ENCODE assay signal across 8 mouse cellular contexts in the genomic region with DNA sequence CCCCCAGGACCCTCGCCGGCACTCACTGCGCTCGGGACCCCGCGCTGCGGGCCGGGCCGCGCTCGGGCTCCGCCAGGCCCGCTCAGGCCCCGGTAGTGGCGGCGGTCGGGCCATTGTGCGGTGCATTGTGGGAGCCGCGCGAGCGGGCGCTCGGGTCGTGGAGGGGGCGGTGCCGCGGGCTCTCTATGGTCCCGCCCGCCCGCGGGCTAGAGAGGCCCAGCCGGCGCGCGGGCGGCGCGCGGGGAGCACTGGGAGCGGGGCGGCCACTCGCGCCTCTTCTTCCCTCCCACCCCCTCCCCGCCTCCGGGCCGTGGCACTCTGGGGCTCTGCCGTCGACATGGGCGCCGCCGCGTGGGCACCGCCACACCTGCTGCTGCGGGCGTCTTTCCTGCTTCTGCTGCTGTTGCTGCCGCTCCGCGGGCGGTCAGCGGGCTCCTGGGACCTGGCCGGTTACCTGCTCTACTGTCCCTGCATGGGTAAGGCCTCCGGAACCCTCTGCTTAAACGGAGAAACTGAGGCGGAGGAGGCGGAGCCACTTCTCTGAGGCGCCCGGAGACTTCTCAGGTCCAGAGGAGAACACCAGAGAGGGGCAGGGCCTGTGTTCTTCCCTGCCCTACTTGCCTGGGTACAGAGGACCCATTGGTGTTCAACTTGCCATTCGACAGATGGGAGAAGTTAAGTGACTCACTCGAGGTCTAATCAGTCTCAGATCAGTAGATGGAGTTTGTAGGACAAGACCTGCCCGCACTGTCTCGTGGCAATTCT. TPM values are rescaled to one million over a fixed set of nuclear protein-coding genes. Genes with fewer than 3 reads are reported as not detected.
DNase-seq lines count a peak whose midpoint lies in the region; ATAC-seq and TF ChIP-seq lines count a peak whose summit lies in the region.

TSS of gene Plagl2 (minus strand) at position 177 of the 765 bp plus-strand sequence.
TSS of gene Pofut1 (plus strand) at position 284 of the 765 bp plus-strand sequence.

- H3K36me3 ChIP-seq in heart, embryonic 11.5 days (ENCODE audit: control insufficient read depth, insufficient read depth, low read length): peaks cover 3% of the 10 kb centered on the region; the same call in 1 of the 2 replicates
- H3K36me3 ChIP-seq in kidney, embryonic 16.5 days (ENCODE audit: insufficient read depth, low read length): peaks cover 6% of the 10 kb centered on the region
- 0 out of 2 replicates have a peak, but pooled peaks cover 2% of the 10 kb centered on the region for H3K36me3 ChIP-seq in liver, adult 2 months (ENCODE audit: control insufficient read depth, insufficient read depth, low read length)
- peaks cover 6% of the 10 kb centered on the region for H3K36me3 ChIP-seq in myocyte (ENCODE audit: control insufficient read depth, insufficient read depth)
- H3K36me3 ChIP-seq in splenic B cell, adult 2 months (ENCODE audit: control insufficient read depth, insufficient read depth, low read length, poor library complexity, severe bottlenecking): no peaks in the 10 kb centered on the region; the same call in 1 of the 2 replicates

- peak within 1 kb of the TSS; percentile 97 for H3K4me2 ChIP-seq in heart, embryonic 11.5 days
- peak within 1 kb of the TSS; percentile 68 for H3K4me2 ChIP-seq in kidney, embryonic 16.5 days (replicated peaks; ENCODE audit: low read depth, low read length)
- peak within 1 kb of the TSS; percentile 96 for H3K4me2 ChIP-seq in myocyte (ENCODE audit: low read depth)

- TF ChIP-seq POLR2A in bone marrow macrophage, adult 2 months (IDR thresholded peaks at IDR 0.05; ENCODE audit: borderline replicate concordance, low read depth, low read length): no peak; the same call in 1 of the 2 replicates
- TF ChIP-seq POLR2A in embryonic fibroblast, embryonic 13.5 days (IDR thresholded peaks at IDR 0.05; ENCODE audit: low read depth, low read length): peak; percentile 37
- peak; percentile 41; the same call in 1 of the 2 replicates for TF ChIP-seq POLR2A in liver, adult 2 months (IDR thresholded peaks at IDR 0.05; ENCODE audit: extremely low read depth, insufficient read depth, low read length)
- TF ChIP-seq POLR2A in myocyte (IDR thresholded peaks at IDR 0.05; ENCODE audit: insufficient read length, low read depth): peak; percentile 61

- peak within 1 kb of the TSS; percentile 99 for H3K9ac ChIP-seq in heart, embryonic 11.5 days (ENCODE audit: low read depth, low read length)
- H3K9ac ChIP-seq in kidney, embryonic 16.5 days (replicated peaks; ENCODE audit: low read length): peak within 1 kb of the TSS; percentile 92
- peak within 1 kb of the TSS; percentile 99 for H3K9ac ChIP-seq in liver, adult 2 months (ENCODE audit: low read depth, low read length)

- peak within 1 kb of the TSS; percentile 82 for H3K27ac ChIP-seq in bone marrow macrophage, adult 2 months (ENCODE audit: insufficient read depth, low read depth, low read length)
- H3K27ac ChIP-seq in embryonic fibroblast, embryonic 13.5 days (ENCODE audit: insufficient read depth, low read length): peak within 1 kb of the TSS; percentile 92
- H3K27ac ChIP-seq in heart, embryonic 11.5 days (ENCODE audit: low read depth, low read length): peak within 1 kb of the TSS; percentile 98
- peak within 1 kb of the TSS; percentile 89 for H3K27ac ChIP-seq in kidney, embryonic 16.5 days (ENCODE audit: low read length)
- H3K27ac ChIP-seq in liver, adult 2 months (replicated peaks; ENCODE audit: insufficient read depth, low read depth, low read length): peak within 1 kb of the TSS; percentile 87

- TF ChIP-seq CTCF in bone marrow macrophage, adult 2 months (IDR thresholded peaks at IDR 0.05; ENCODE audit: low read depth, low read length): 0 out of 2 replicates have a peak, but pooled peaks have one; percentile 25
- TF ChIP-seq CTCF in embryonic fibroblast, embryonic 13.5 days (IDR thresholded peaks at IDR 0.05; ENCODE audit: borderline replicate concordance, insufficient read depth, low read length): no peak
- peak; percentile 44 for TF ChIP-seq CTCF in liver, adult 2 months (IDR thresholded peaks at IDR 0.05; ENCODE audit: low read depth, low read length)

- ATAC-seq in heart, embryonic 11.5 days (replicated peaks; ENCODE audit: insufficient number of reproducible peaks, low FRiP score, low TSS enrichment): peak; percentile 98
- ATAC-seq in kidney, embryonic 16.5 days (ENCODE audit: low FRiP score, low TSS enrichment): peak; percentile 97

- H3ac ChIP-seq in myocyte (ENCODE audit: control insufficient read depth, insufficient read length): peak within 1 kb of the TSS; percentile 76

- under 1% methylated on average over 56 of the region's 72 CpGs for WGBS in heart, embryonic 11.5 days (ENCODE audit: insufficient replicate concordance)
- 0% methylated on average over 55 of the region's 72 CpGs for WGBS in kidney, embryonic 16.5 days
- WGBS in liver, adult 2 months: 1% methylated on average over 71 of the region's 72 CpGs

- peak; percentile 92 for DNase-seq in A20 (ENCODE audit: low read depth, low spot score)
- DNase-seq in liver, adult 2 months (ENCODE audit: extremely low read depth, low read depth, low spot score): peak; percentile 62
- peak; percentile 89 for DNase-seq in splenic B cell, adult 2 months (ENCODE audit: low read depth, low spot score)

- H3K4me1 ChIP-seq in bone marrow macrophage, adult 2 months (ENCODE audit: control insufficient read depth, insufficient read depth, low read length): peaks cover 35% of the 10 kb centered on the region
- H3K4me1 ChIP-seq in embryonic fibroblast, embryonic 13.5 days (ENCODE audit: control insufficient read depth, insufficient read depth, low read length): peaks cover 15% of the 10 kb centered on the region
- H3K4me1 ChIP-seq in heart, embryonic 11.5 days (ENCODE audit: control insufficient read depth, insufficient read depth, low read length): peaks cover 35% of the 10 kb centered on the region
- peaks cover 37% of the 10 kb centered on the region for H3K4me1 ChIP-seq in kidney, embryonic 16.5 days (ENCODE audit: insufficient read depth, low read length)
- H3K4me1 ChIP-seq in liver, adult 2 months (ENCODE audit: control insufficient read depth, insufficient read depth, low read length): peaks cover 17% of the 10 kb centered on the region

- peak within 1 kb of the TSS; percentile 99 for H3K4me3 ChIP-seq in bone marrow macrophage, adult 2 months (ENCODE audit: insufficient read depth, low read length)
- peak within 1 kb of the TSS; percentile 99 for H3K4me3 ChIP-seq in embryonic fibroblast, embryonic 13.5 days (ENCODE audit: insufficient read depth, low read length)
- peak within 1 kb of the TSS; percentile 99 for H3K4me3 ChIP-seq in heart, embryonic 11.5 days (ENCODE audit: low read depth, low read length)
- H3K4me3 ChIP-seq in kidney, embryonic 16.5 days (ENCODE audit: low read length): peak within 1 kb of the TSS; percentile 93
- peak within 1 kb of the TSS; percentile 99 for H3K4me3 ChIP-seq in liver, adult 2 months (ENCODE audit: insufficient read depth, low read depth, low read length)
- H3K4me3 ChIP-seq in myocyte: peak within 1 kb of the TSS; percentile 97

- H3K79me2 ChIP-seq in liver, adult 2 months (ENCODE audit: control insufficient read depth, insufficient read depth, low read length): peaks cover 14% of the 10 kb centered on the region; the same call in 1 of the 2 replicates
- peaks cover 47% of the 10 kb centered on the region for H3K79me2 ChIP-seq in myocyte (ENCODE audit: control insufficient read depth, insufficient read depth)

- H3K27me3 ChIP-seq in heart, embryonic 11.5 days (ENCODE audit: control insufficient read depth, insufficient read depth, low read length): no peaks in the 10 kb centered on the region
- no peaks in the 10 kb centered on the region for H3K27me3 ChIP-seq in kidney, embryonic 16.5 days (ENCODE audit: insufficient read depth, low read length)
- H3K27me3 ChIP-seq in liver, adult 2 months (ENCODE audit: control insufficient read depth, insufficient read depth, low read length): no peaks in the 10 kb centered on the region
- H3K27me3 ChIP-seq in myocyte (ENCODE audit: control insufficient read depth, insufficient read depth, insufficient read length): no peaks in the 10 kb centered on the region
- H3K27me3 ChIP-seq in splenic B cell, adult 2 months (ENCODE audit: control insufficient read depth, insufficient read depth, low read length, poor library complexity, severe bottlenecking): no peaks in the 10 kb centered on the region

- H3K9me3 ChIP-seq in heart, embryonic 11.5 days (replicated peaks; ENCODE audit: control insufficient read depth, low read length): no peaks in the 10 kb centered on the region
- H3K9me3 ChIP-seq in kidney, embryonic 16.5 days (ENCODE audit: low read length): no peaks in the 10 kb centered on the region

TF ChIP-seq in myocyte, 11 proteins besides CTCF, POLR2A, EP300 and RAD21:
- TF ChIP-seq POLR2AphosphoS2 (IDR thresholded peaks at IDR 0.05; ENCODE audit: insufficient read length, low read depth) (peak; percentile 33), MYOG (IDR thresholded peaks at IDR 0.05; ENCODE audit: control insufficient read depth in 1 of 3, insufficient read depth in 1 of 3, insufficient read length in 2 of 3, low read depth in 2 of 3) (peak in 2 of 3 experiments; percentile 65 to 74), MYOD1 (IDR thresholded peaks at IDR 0.05; ENCODE audit: control insufficient read depth in 1 of 3, insufficient read length in 2 of 3, low read depth in 2 of 3) (peak in 2 of 3 experiments; percentile 66 to 89), E2F4 (IDR thresholded peaks at IDR 0.05; ENCODE audit: insufficient read depth) (peak; percentile 57), TCF3 (IDR thresholded peaks at IDR 0.05; ENCODE audit: insufficient read length, low read depth) (no peak)

RNA-seq across cellular contexts. Expression of gene Plagl2, which starts in this region (rescaled TPM):
- polyA plus RNA-seq in bone marrow macrophage, adult 2 months (2012; ENCODE audit: insufficient read depth, insufficient read length, missing spikeins): 45.0 and 48.5 TPM in 2 replicates
- polyA plus RNA-seq in embryonic fibroblast, embryonic 13.5 days (2011; ENCODE audit: insufficient read length, low read depth, missing spikeins): 14.0 and 15.3 TPM in 2 replicates
- polyA plus RNA-seq in heart, embryonic 11.5 days (2014; fragmentation: Nextera tagmentation; extraction: Ambion mirVana): 22.6 and 25.3 TPM in 2 replicates
- 14.0 and 17.3 TPM in 2 replicates for polyA plus RNA-seq in kidney, embryonic 16.5 days (2015; fragmentation: Nextera tagmentation; extraction: Ambion mirVana)
- total RNA-seq in liver, adult 2 months (2014; rRNA removed): 0.74 and 1.1 TPM in 2 replicates
- polyA plus RNA-seq in liver, adult 2 months (2012; rRNA removed): 1.5 and 1.7 TPM in 2 replicates
- 4.2 TPM for polyA plus RNA-seq in myocyte (2012; fragmentation: generic; extraction: Trizol)

RNA-seq across cellular contexts. Expression of gene Pofut1, which starts in this region (rescaled TPM):
- 27.5 and 28.0 TPM in 2 replicates for polyA plus RNA-seq in bone marrow macrophage, adult 2 months (2012; ENCODE audit: insufficient read depth, insufficient read length, missing spikeins)
- polyA plus RNA-seq in embryonic fibroblast, embryonic 13.5 days (2011; ENCODE audit: insufficient read length, low read depth, missing spikeins): 45.7 and 49.7 TPM in 2 replicates
- polyA plus RNA-seq in heart, embryonic 11.5 days (2014; fragmentation: Nextera tagmentation; extraction: Ambion mirVana): 5.8 and 6.6 TPM in 2 replicates
- polyA plus RNA-seq in kidney, embryonic 16.5 days (2015; fragmentation: Nextera tagmentation; extraction: Ambion mirVana): 6.5 and 6.9 TPM in 2 replicates
- 6.9 and 10.1 TPM in 2 replicates for total RNA-seq in liver, adult 2 months (2014; rRNA removed)
- 8.4 and 14.2 TPM in 2 replicates for polyA plus RNA-seq in liver, adult 2 months (2012; rRNA removed)
- polyA plus RNA-seq in myocyte (2012; fragmentation: generic; extraction: Trizol): 12.2 TPM

Comparison
In these comparisons a context has a peak if more than half of its experiments do, and no peak if none do; other contexts are left out.
1. Peak in every context shown above with its lines: DNase-seq, ATAC-seq, H3K4me3 ChIP-seq and H3K27ac ChIP-seq.